Mouse (Mus musculus) midbrain, embryonic 14.5 days (tissue): ENCODE measurements around the gene Galr3. TPM values are rescaled to one million over a fixed set of nuclear protein-coding genes. Genes with fewer than 3 reads are reported as not detected.

Experiments used
- microRNA-seq: library from miRNA; unstranded; fragments of <30 nt; microRNA quantifications from one replicate; pipeline ENCODE4, GENCODE M21; 2016
- polyA plus RNA-seq: library from polyadenylated mRNA; unstranded; fragments of >200 nt; fragmentation: Nextera tagmentation; extraction: Ambion mirVana; gene quantifications from 2 replicates; pipeline ENCODE4 v1.2.1, GENCODE M21; 2014

Gene Galr3
- polyA plus RNA-seq, 1 experiment from 2014 or later = not detected

Small RNA genes lying within 50 kb of the gene (microRNA-seq; reads per million reads assigned to microRNA genes)
- 1.3 reads per million for gene Mir6956

Other genes with a start within 250 kb of the Galr3 start
- gene Card10, start 238.8 kb upstream of the Galr3 start, polyA plus RNA-seq = 1.3 and 1.6 TPM in 2 replicates
- 7.8 and 8.8 TPM in 2 replicates for gene Cdc42ep1, start 199.3 kb upstream of the Galr3 start, polyA plus RNA-seq
- not detected in 2 replicates for gene Lgals2, start 186.4 kb upstream of the Galr3 start, polyA plus RNA-seq
- gene Gga1, start 164.7 kb upstream of the Galr3 start, polyA plus RNA-seq = 37.3 and 42.0 TPM in 2 replicates
- gene Gm49510, start 142.2 kb upstream of the Galr3 start, polyA plus RNA-seq = not detected in 2 replicates
- 1.7 and 2.9 TPM in 2 replicates for gene Sh3bp1, start 142.1 kb upstream of the Galr3 start, polyA plus RNA-seq
- gene Pdxp, start 128.0 kb upstream of the Galr3 start, polyA plus RNA-seq = 111 and 147 TPM in 2 replicates
- gene Lgals1, start 115.2 kb upstream of the Galr3 start, polyA plus RNA-seq = 13.8 and 101 TPM in 2 replicates
- gene Nol12, start 107.0 kb upstream of the Galr3 start, polyA plus RNA-seq = 61.0 and 70.8 TPM in 2 replicates
- gene Triobp, start 94.2 kb upstream of the Galr3 start, polyA plus RNA-seq = 42.5 and 46.5 TPM in 2 replicates
- gene H1f0, start 13.4 kb upstream of the Galr3 start, polyA plus RNA-seq = 94.4 and 154 TPM in 2 replicates
- 50.2 and 52.6 TPM in 2 replicates for gene Ankrd54, start 21.0 kb downstream of the Galr3 start, polyA plus RNA-seq
- 141 and 182 TPM in 2 replicates for gene Eif3l, start 33.3 kb downstream of the Galr3 start, polyA plus RNA-seq
- gene Micall1, start 67.0 kb downstream of the Galr3 start, polyA plus RNA-seq = 11.8 and 11.9 TPM in 2 replicates
- gene Polr2f, start 99.1 kb downstream of the Galr3 start, polyA plus RNA-seq = 287 and 355 TPM in 2 replicates
- gene 1700088E04Rik, start 99.4 kb downstream of the Galr3 start, polyA plus RNA-seq = 14.0 and 17.3 TPM in 2 replicates
- 1.5 and 2.3 TPM in 2 replicates for gene Sox10, start 123.4 kb downstream of the Galr3 start, polyA plus RNA-seq
- gene Pick1, start 187.3 kb downstream of the Galr3 start, polyA plus RNA-seq = 47.7 and 74.3 TPM in 2 replicates
- 1.6 TPM in 2 replicates for gene Gm49486, start 187.5 kb downstream of the Galr3 start, polyA plus RNA-seq
- 0.28 and 0.34 TPM in 2 replicates for gene Slc16a8, start 212.9 kb downstream of the Galr3 start, polyA plus RNA-seq
- gene Baiap2l2, start 243.7 kb downstream of the Galr3 start, polyA plus RNA-seq = 1.9 and 2.0 TPM in 2 replicates